Mouse (Mus musculus): ENCODE results near the gene Gm49378. TPM values are rescaled to one million over a fixed set of nuclear protein-coding genes. Genes with fewer than 3 reads are reported as not detected.

Gene Gm49378
- polyA plus RNA-seq, 1 experiment = 1.9 TPM

- no peaks in the 10 kb centered on the region for H3K36me3 ChIP-seq (ENCODE audit: control insufficient read depth, insufficient read depth, low read length)
- no peaks in the 10 kb centered on the region for H3K27me3 ChIP-seq (ENCODE audit: control insufficient read depth, insufficient read depth, low read length)
- no peak overlapping the region for H3K27ac ChIP-seq (ENCODE audit: control insufficient read depth, insufficient read depth, low read depth, low read length)
- H3K4me3 ChIP-seq (ENCODE audit: control insufficient read depth, low read depth, low read length) = no peak overlapping the region
- TF ChIP-seq CTCF (IDR thresholded peaks at IDR 0.05; ENCODE audit: control insufficient read depth, insufficient read depth, insufficient replicate concordance, low read depth, low read length) (no peak), POLR2A (IDR thresholded peaks at IDR 0.05; ENCODE audit: control insufficient read depth, low read depth, low read length) (no peak)
- H3K4me1 ChIP-seq (ENCODE audit: control insufficient read depth, insufficient read depth, low read length) = peaks cover 6% of the 10 kb centered on the region
Observed at GRCm38 (mm10) chr14:55598521-55599390, 38.9 kb downstream of the Gm49378 start.

- H3K27ac ChIP-seq (ENCODE audit: control insufficient read depth, insufficient read depth, low read depth, low read length) = no peak overlapping the region
- H3K36me3 ChIP-seq (ENCODE audit: control insufficient read depth, insufficient read depth, low read length) = no peaks in the 10 kb centered on the region
- no peaks in the 10 kb centered on the region for H3K27me3 ChIP-seq (ENCODE audit: control insufficient read depth, insufficient read depth, low read length)
- H3K4me1 ChIP-seq (ENCODE audit: control insufficient read depth, insufficient read depth, low read length) = peaks cover 15% of the 10 kb centered on the region
- peak overlapping the region; percentile 56 for H3K4me3 ChIP-seq (ENCODE audit: control insufficient read depth, low read depth, low read length)
- TF ChIP-seq CTCF (IDR thresholded peaks at IDR 0.05; ENCODE audit: control insufficient read depth, insufficient read depth, insufficient replicate concordance, low read depth, low read length) (no peak), POLR2A (IDR thresholded peaks at IDR 0.05; ENCODE audit: control insufficient read depth, low read depth, low read length) (no peak)
Observed at GRCm38 (mm10) chr14:55596036-55596690, 41.5 kb downstream of the Gm49378 start.

GRCm38 (mm10) chr14:55592226-55592625 is 45.5 kb downstream of the Gm49378 start:
- H3K4me1 ChIP-seq (ENCODE audit: control insufficient read depth, insufficient read depth, low read length) = peaks cover 19% of the 10 kb centered on the region
- H3K36me3 ChIP-seq (ENCODE audit: control insufficient read depth, insufficient read depth, low read length) = no peaks in the 10 kb centered on the region
- H3K27ac ChIP-seq (ENCODE audit: control insufficient read depth, insufficient read depth, low read depth, low read length) = no peak overlapping the region
- TF ChIP-seq POLR2A (IDR thresholded peaks at IDR 0.05; ENCODE audit: control insufficient read depth, low read depth, low read length) = no peak
- TF ChIP-seq CTCF (IDR thresholded peaks at IDR 0.05; ENCODE audit: control insufficient read depth, insufficient read depth, insufficient replicate concordance, low read depth, low read length) = no peak
- H3K4me3 ChIP-seq (ENCODE audit: control insufficient read depth, low read depth, low read length) = peak overlapping the region; percentile 88
- no peaks in the 10 kb centered on the region for H3K27me3 ChIP-seq (ENCODE audit: control insufficient read depth, insufficient read depth, low read length)

GRCm38 (mm10) chr14:55591331-55591891 is 46.3 kb downstream of the Gm49378 start, which contains the start of gene Rnf31:
Gene Rnf31 (plus strand): TSS chr14:55591708.
- H3K4me3 ChIP-seq (ENCODE audit: control insufficient read depth, low read depth, low read length) = peak within 1 kb of the TSS; percentile 88
- TF ChIP-seq POLR2A (IDR thresholded peaks at IDR 0.05; ENCODE audit: control insufficient read depth, low read depth, low read length) (peak; percentile 38; the same call in 1 of the 2 replicates), CTCF (IDR thresholded peaks at IDR 0.05; ENCODE audit: control insufficient read depth, insufficient read depth, insufficient replicate concordance, low read depth, low read length) (no peak)
- H3K4me1 ChIP-seq (ENCODE audit: control insufficient read depth, insufficient read depth, low read length) = peaks cover 16% of the 10 kb centered on the region
- no peaks in the 10 kb centered on the region for H3K27me3 ChIP-seq (ENCODE audit: control insufficient read depth, insufficient read depth, low read length)
- H3K36me3 ChIP-seq (ENCODE audit: control insufficient read depth, insufficient read depth, low read length) = no peaks in the 10 kb centered on the region
- H3K27ac ChIP-seq (ENCODE audit: control insufficient read depth, insufficient read depth, low read depth, low read length) = peak within 1 kb of the TSS; percentile 87

- H3K4me3 ChIP-seq (ENCODE audit: control insufficient read depth, low read depth, low read length) = peak within 1 kb of the TSS; percentile 88
- TF ChIP-seq POLR2A (IDR thresholded peaks at IDR 0.05; ENCODE audit: control insufficient read depth, low read depth, low read length) (peak; percentile 25; the same call in 1 of the 2 replicates), CTCF (IDR thresholded peaks at IDR 0.05; ENCODE audit: control insufficient read depth, insufficient read depth, insufficient replicate concordance, low read depth, low read length) (no peak)
- peak within 1 kb of the TSS; percentile 87 for H3K27ac ChIP-seq (ENCODE audit: control insufficient read depth, insufficient read depth, low read depth, low read length)
- no peaks in the 10 kb centered on the region for H3K27me3 ChIP-seq (ENCODE audit: control insufficient read depth, insufficient read depth, low read length)
- H3K4me1 ChIP-seq (ENCODE audit: control insufficient read depth, insufficient read depth, low read length) = peaks cover 13% of the 10 kb centered on the region
- H3K36me3 ChIP-seq (ENCODE audit: control insufficient read depth, insufficient read depth, low read length) = no peaks in the 10 kb centered on the region
Observed at GRCm38 (mm10) chr14:55590748-55591330, 46.9 kb downstream of the Gm49378 start, which contains the start of gene Psme2. Gene Psme2 (minus strand): TSS chr14:55591113.

GRCm38 (mm10) chr14:55589771-55590448 is 47.8 kb downstream of the Gm49378 start:
- no peaks in the 10 kb centered on the region for H3K36me3 ChIP-seq (ENCODE audit: control insufficient read depth, insufficient read depth, low read length)

More at GRCm38 (mm10) chr14:55589771-55590448, 47.8 kb downstream of the Gm49378 start:
- no peaks in the 10 kb centered on the region for H3K27me3 ChIP-seq (ENCODE audit: control insufficient read depth, insufficient read depth, low read length)
- TF ChIP-seq CTCF (IDR thresholded peaks at IDR 0.05; ENCODE audit: control insufficient read depth, insufficient read depth, insufficient replicate concordance, low read depth, low read length) (no peak), POLR2A (IDR thresholded peaks at IDR 0.05; ENCODE audit: control insufficient read depth, low read depth, low read length) (no peak)
- H3K4me1 ChIP-seq (ENCODE audit: control insufficient read depth, insufficient read depth, low read length) = peaks cover 13% of the 10 kb centered on the region
- peak overlapping the region; percentile 88; the same call in 1 of the 2 replicates for H3K4me3 ChIP-seq (ENCODE audit: control insufficient read depth, low read depth, low read length)
- H3K27ac ChIP-seq (ENCODE audit: control insufficient read depth, insufficient read depth, low read depth, low read length) = peak overlapping the region; percentile 78

Data from testis, adult 2 months (tissue).